Comparison of ENCODE assay signal across 7 mouse cellular contexts in genomic region chr3:52197982-52198750, GRCm38 (mm10).
DNase-seq lines count a peak whose midpoint lies in the region; ATAC-seq and TF ChIP-seq lines count a peak whose summit lies in the region.

No protein-coding gene starts in this region.

- no peak for TF ChIP-seq POLR2A in MEL (IDR thresholded peaks at IDR 0.05; ENCODE audit: control insufficient read depth in 1 of 2, insufficient read depth in 1 of 2, low read depth in 1 of 2, low read length in 2 of 2, poor library complexity in 1 of 2)

- H3K4me1 ChIP-seq in MEL (ENCODE audit: control insufficient read depth in 1 of 2, insufficient read depth in 2 of 2, low read length in 2 of 2), result peaks cover 6 to 25% of the 10 kb centered on the region in 2 experiments; a peak in 3 of 4 replicates
- H3K4me1 ChIP-seq in stomach, postnatal 0 days (replicated peaks; ENCODE audit: control insufficient read depth, insufficient read depth), result peaks cover 2% of the 10 kb centered on the region

- H3K4me2 ChIP-seq in stomach, postnatal 0 days (replicated peaks; ENCODE audit: low read depth), result peak overlapping the region; percentile 43

- H3K9me3 ChIP-seq in MEL (replicated peaks; ENCODE audit: insufficient read depth, low read length), result no peaks in the 10 kb centered on the region
- no peaks in the 10 kb centered on the region for H3K9me3 ChIP-seq in stomach, postnatal 0 days (ENCODE audit: control insufficient read depth, low read length)

- TF ChIP-seq EP300 in MEL (IDR thresholded peaks at IDR 0.05; ENCODE audit: low read depth in 1 of 2, low read length in 2 of 2), result peak in 1 of 2 experiments; percentile 27; a peak in 1 of 4 replicates
- peak; percentile 42 for TF ChIP-seq EP300 in stomach, postnatal 0 days (optimal IDR thresholded peaks at IDR 0.05)

- peak overlapping the region; percentile 46 for H3K9ac ChIP-seq in MEL (ENCODE audit: control insufficient read depth, low read depth, low read length, poor library complexity, severe bottlenecking)
- 0 out of 2 replicates have a peak overlapping the region, but pooled peaks have one; percentile 8 for H3K9ac ChIP-seq in stomach, postnatal 0 days (ENCODE audit: low read length)

- peak; percentile 72 for ATAC-seq in stomach, postnatal 0 days (ENCODE audit: low FRiP score, low TSS enrichment)

- H3K27me3 ChIP-seq in MEL (ENCODE audit: control insufficient read depth in 1 of 2, insufficient read depth in 2 of 2, low read length in 2 of 2), result peaks cover 0 to 1% of the 10 kb centered on the region in 2 experiments; a peak in 2 of 4 replicates
- H3K27me3 ChIP-seq in stomach, postnatal 0 days (ENCODE audit: control insufficient read depth, insufficient read depth, low read length), result no peaks in the 10 kb centered on the region

- peaks cover 0 to 17% of the 10 kb centered on the region in 2 experiments; a peak in 2 of 4 replicates for H3K36me3 ChIP-seq in MEL (ENCODE audit: control insufficient read depth in 1 of 2, insufficient read depth in 2 of 2, low read length in 2 of 2)
- no peaks in the 10 kb centered on the region for H3K36me3 ChIP-seq in stomach, postnatal 0 days (ENCODE audit: control insufficient read depth, insufficient read depth, low read length)

- WGBS in stomach, postnatal 0 days, result 35% methylated on average over 23 of the region's 23 CpGs

- no peaks in the 10 kb centered on the region for H3K79me2 ChIP-seq in MEL (ENCODE audit: control insufficient read depth, insufficient read depth, low read length, poor library complexity)

- TF ChIP-seq RAD21 in MEL (IDR thresholded peaks at IDR 0.05; ENCODE audit: low read depth, low read length), result no peak

- TF ChIP-seq CTCF in MEL (IDR thresholded peaks at IDR 0.05 in 2 of 3, conservative IDR thresholded peaks at IDR 0.05 in 1 of 3; ENCODE audit: control insufficient read depth in 1 of 3, insufficient read depth in 1 of 3, low read depth in 2 of 3, low read length in 3 of 3, poor library complexity in 1 of 3, severe bottlenecking in 1 of 3), result no peak
- TF ChIP-seq CTCF in stomach, postnatal 0 days (IDR thresholded peaks at IDR 0.05; ENCODE audit: low read depth), result no peak

- peak overlapping the region; percentile 33 to 49 for H3K4me3 ChIP-seq in MEL (ENCODE audit: control insufficient read depth in 1 of 2, insufficient read depth in 1 of 2, low read depth in 2 of 2, low read length in 2 of 2)
- peak overlapping the region; percentile 0; the same call in 1 of the 2 replicates for H3K4me3 ChIP-seq in stomach, postnatal 0 days (ENCODE audit: low read depth, low read length)

- H3K27ac ChIP-seq in MEL (ENCODE audit: control insufficient read depth, low read depth, low read length), result no peak overlapping the region
- H3K27ac ChIP-seq in stomach, postnatal 0 days (replicated peaks), result peak overlapping the region; percentile 18

- intact Hi-C loops in heart, postnatal 10 days (cut with DNase I), result loop anchor here (2.0 to 5.0 kb wide), 5 partner anchors 17 to 497 kb away; no protein-coding TSS in a partner anchor

- DNase-seq in B cell, adult 2 months, result peak; percentile 64 to 77
- DNase-seq in MEL (ENCODE audit: low read depth, low spot score), result peak; percentile 81
- peak; percentile 42 to 52 for DNase-seq in cerebellum, postnatal 36 days
- DNase-seq in heart, postnatal 10 days, result peak; percentile 57 to 63
- DNase-seq in layer of hippocampus, adult 9-10 months (ENCODE audit: low spot score), result peak; percentile 63
- DNase-seq in lung, postnatal 25 days (ENCODE audit: low spot score), result peak; percentile 71
- peak; percentile 37 for DNase-seq in stomach, postnatal 0 days (ENCODE audit: low spot score)

TF ChIP-seq in MEL, 35 proteins besides CTCF, POLR2A, EP300 and RAD21:
- no peak for TF ChIP-seq UBTF (IDR thresholded peaks at IDR 0.05; ENCODE audit: borderline replicate concordance, insufficient read depth, low read depth, low read length)
- TF ChIP-seq ELF1 (IDR thresholded peaks at IDR 0.05; ENCODE audit: low read depth, low read length), result no peak
- no peak for TF ChIP-seq SIN3A (IDR thresholded peaks at IDR 0.05; ENCODE audit: low read length)
- no peak for TF ChIP-seq HCFC1 (IDR thresholded peaks at IDR 0.05; ENCODE audit: low read depth, low read length)
- TF ChIP-seq CHD1 (IDR thresholded peaks at IDR 0.05; ENCODE audit: low read depth, low read length), result no peak
- no peak for TF ChIP-seq GABPA (IDR thresholded peaks at IDR 0.05; ENCODE audit: low read depth, low read length)
- TF ChIP-seq USF2 (IDR thresholded peaks at IDR 0.05; ENCODE audit: borderline replicate concordance in 1 of 2, insufficient read depth in 1 of 2, low read depth in 1 of 2, low read length in 2 of 2), result peak in 1 of 2 experiments; percentile 15; a peak in 1 of 4 replicates
- TF ChIP-seq KAT2A (conservative IDR thresholded peaks at IDR 0.05; ENCODE audit: low read depth, low read length), result no peak
- peak; percentile 56; the same call in 1 of the 2 replicates for TF ChIP-seq RCOR1 (IDR thresholded peaks at IDR 0.05; ENCODE audit: low read depth, low read length)
- TF ChIP-seq MAX (IDR thresholded peaks at IDR 0.05; ENCODE audit: low read length), result peak; percentile 73
- no peak for TF ChIP-seq BHLHE40 (IDR thresholded peaks at IDR 0.05; ENCODE audit: borderline replicate concordance, low read depth, low read length)
- TF ChIP-seq MYB (IDR thresholded peaks at IDR 0.05; ENCODE audit: low read depth, low read length), result no peak
- 0 out of 2 replicates have a peak, but pooled peaks have one; percentile 29 for TF ChIP-seq ETS1 (IDR thresholded peaks at IDR 0.05; ENCODE audit: low read depth, low read length)
- no peak for TF ChIP-seq CHD2 (IDR thresholded peaks at IDR 0.05; ENCODE audit: low read length)
- no peak for TF ChIP-seq ZC3H11A (IDR thresholded peaks at IDR 0.05; ENCODE audit: low read depth, low read length)
- TF ChIP-seq MYC (IDR thresholded peaks at IDR 0.05; ENCODE audit: low read depth, low read length), result no peak; the same call in 1 of the 2 replicates
- TF ChIP-seq POLR2AphosphoS2 (IDR thresholded peaks at IDR 0.05; ENCODE audit: low read length), result no peak
- no peak for TF ChIP-seq TBP (IDR thresholded peaks at IDR 0.05; ENCODE audit: low read depth, low read length)
- TF ChIP-seq E2F4 (IDR thresholded peaks at IDR 0.05; ENCODE audit: borderline replicate concordance, low read depth, low read length), result no peak
- no peak for TF ChIP-seq MAZ (IDR thresholded peaks at IDR 0.05; ENCODE audit: low read depth, low read length)
- no peak for TF ChIP-seq GATA1 (IDR thresholded peaks at IDR 0.05; ENCODE audit: low read depth, low read length)
- no peak for TF ChIP-seq TAL1 (IDR thresholded peaks at IDR 0.05; ENCODE audit: low read length)
- TF ChIP-seq ZKSCAN1 (IDR thresholded peaks at IDR 0.05; ENCODE audit: low read depth, low read length), result no peak
- no peak for TF ChIP-seq ZMIZ1 (IDR thresholded peaks at IDR 0.05; ENCODE audit: low read depth, low read length)
- peak; percentile 80 for TF ChIP-seq USF1 (IDR thresholded peaks at IDR 0.05; ENCODE audit: low read depth, low read length)
- TF ChIP-seq POLR2AphosphoS5 (IDR thresholded peaks at IDR 0.05; ENCODE audit: borderline replicate concordance, low read depth, low read length), result no peak
- no peak for TF ChIP-seq SMC3 (IDR thresholded peaks at IDR 0.05; ENCODE audit: low read depth, low read length)
- TF ChIP-seq MAFK (IDR thresholded peaks at IDR 0.05; ENCODE audit: borderline replicate concordance, low read depth, low read length), result no peak
- TF ChIP-seq MEF2A (IDR thresholded peaks at IDR 0.05; ENCODE audit: extremely low read depth, insufficient replicate concordance, low read depth, low read length, poor library complexity, severe bottlenecking), result no peak
- no peak for TF ChIP-seq NELFE (IDR thresholded peaks at IDR 0.05; ENCODE audit: low read depth, low read length)
- peak; percentile 72; the same call in 1 of the 2 replicates for TF ChIP-seq JUND (IDR thresholded peaks at IDR 0.05; ENCODE audit: low read depth, low read length)
- peak; percentile 88 for TF ChIP-seq ZNF384 (IDR thresholded peaks at IDR 0.05; ENCODE audit: low read depth, low read length)
- TF ChIP-seq TCF12 (IDR thresholded peaks at IDR 0.05; ENCODE audit: low read depth, low read length), result no peak
- TF ChIP-seq NRF1 (IDR thresholded peaks at IDR 0.05; ENCODE audit: insufficient read depth, low read depth, low read length, poor library complexity, severe bottlenecking), result no peak
- TF ChIP-seq MXI1 (IDR thresholded peaks at IDR 0.05; ENCODE audit: low read depth, low read length), result peak; percentile 40; the same call in 1 of the 2 replicates
TF ChIP-seq in MEL: peak in this region for 8.
